Mouse (Mus musculus): ENCODE results near the gene Prpsap1. TPM values are rescaled to one million over a fixed set of nuclear protein-coding genes. Genes with fewer than 3 reads are reported as not detected.
"Not testable (repeated sequence)": the region's sequence is repeated elsewhere in the genome, so short reads cannot be mapped to it uniquely, and the experiment has no call there.

Prpsap1 gene
- polyA plus RNA-seq, 1 experiment from 2014 or later: 138 TPM

GRCm38 (mm10) chr11:116470249-116470648, 23.8 kb downstream of the Prpsap1 start:
- DNase-seq (ENCODE audit: low spot score) (no peak), ATAC-seq (no peak)
- Histone ChIP-seq H3K4me3 (ENCODE audit: low read depth, low read length) (no peak overlapping the region), H3K9me3 (replicated peaks; ENCODE audit: control insufficient read depth, low read length) (no peaks in the 10 kb centered on the region), H3K4me2 (ENCODE audit: low read length) (no peak overlapping the region), H3K27me3 (replicated peaks; ENCODE audit: control insufficient read depth, insufficient read depth, low read length) (no peaks in the 10 kb centered on the region), H3K36me3 (ENCODE audit: control insufficient read depth, insufficient read depth, low read length) (peaks cover 55% of the 10 kb centered on the region), H3K27ac (ENCODE audit: low read depth, low read length) (no peak overlapping the region), H3K9ac (ENCODE audit: low read length) (no peak overlapping the region), H3K4me1 (ENCODE audit: control insufficient read depth, insufficient read depth, low read length) (no peaks in the 10 kb centered on the region)
- 67% methylated on average over 3 of the region's 3 CpGs for WGBS

- H3K36me3 ChIP-seq (ENCODE audit: control insufficient read depth, insufficient read depth, low read length): peaks cover 39% of the 10 kb centered on the region
- not testable (repeated sequence) for H3K4me3 ChIP-seq (ENCODE audit: low read depth, low read length); H3K9me3 ChIP-seq (replicated peaks; ENCODE audit: control insufficient read depth, low read length); H3K27ac ChIP-seq (ENCODE audit: low read depth, low read length); H3K9ac ChIP-seq (ENCODE audit: low read length); H3K27me3 ChIP-seq (replicated peaks; ENCODE audit: control insufficient read depth, insufficient read depth, low read length); H3K4me2 ChIP-seq (ENCODE audit: low read length); H3K4me1 ChIP-seq (ENCODE audit: control insufficient read depth, insufficient read depth, low read length); ATAC-seq; DNase-seq (ENCODE audit: low spot score)
- 82% methylated on average over 3 of the region's 3 CpGs for WGBS
Measured at GRCm38 (mm10) chr11:116468338-116468737, 25.7 kb downstream of the Prpsap1 start.

- Histone ChIP-seq H3K4me1 (ENCODE audit: control insufficient read depth, insufficient read depth, low read length) (no peaks in the 10 kb centered on the region), H3K36me3 (ENCODE audit: control insufficient read depth, insufficient read depth, low read length) (peaks cover 17% of the 10 kb centered on the region), H3K9me3 (replicated peaks; ENCODE audit: control insufficient read depth, low read length) (no peaks in the 10 kb centered on the region), H3K27me3 (replicated peaks; ENCODE audit: control insufficient read depth, insufficient read depth, low read length) (no peaks in the 10 kb centered on the region), H3K9ac (ENCODE audit: low read length) (no peak within 1 kb of the TSS), H3K4me2 (ENCODE audit: low read length) (no peak within 1 kb of the TSS), H3K4me3 (ENCODE audit: low read depth, low read length) (no peak within 1 kb of the TSS), H3K27ac (ENCODE audit: low read depth, low read length) (no peak within 1 kb of the TSS)
- 71% methylated on average over 20 of the region's 20 CpGs for WGBS
- ATAC-seq (no peak), DNase-seq (ENCODE audit: low spot score) (no peak)
Measured at GRCm38 (mm10) chr11:116466141-116466540, 27.9 kb downstream of the Prpsap1 start, which contains the start of gene Qrich2. TSS of gene Qrich2 (minus strand) at chr11:116466241.

GRCm38 (mm10) chr11:116463833-116464232, 30.2 kb downstream of the Prpsap1 start:
- ATAC-seq: peak; percentile 62
- H3K27ac ChIP-seq (ENCODE audit: low read depth, low read length): no peak overlapping the region
- H3K4me3 ChIP-seq (ENCODE audit: low read depth, low read length): no peak overlapping the region
- no peak overlapping the region for H3K4me2 ChIP-seq (ENCODE audit: low read length)
- no peaks in the 10 kb centered on the region for H3K27me3 ChIP-seq (replicated peaks; ENCODE audit: control insufficient read depth, insufficient read depth, low read length)
- no peak overlapping the region for H3K9ac ChIP-seq (ENCODE audit: low read length)
- 8% methylated on average over 2 of the region's 2 CpGs for WGBS
- no peaks in the 10 kb centered on the region for H3K4me1 ChIP-seq (ENCODE audit: control insufficient read depth, insufficient read depth, low read length)
- no peaks in the 10 kb centered on the region for H3K36me3 ChIP-seq (ENCODE audit: control insufficient read depth, insufficient read depth, low read length)
- no peaks in the 10 kb centered on the region for H3K9me3 ChIP-seq (replicated peaks; ENCODE audit: control insufficient read depth, low read length)
- DNase-seq (ENCODE audit: low spot score): peak; percentile 83

GRCm38 (mm10) chr11:116463338-116463737, 30.7 kb downstream of the Prpsap1 start:
- DNase-seq (ENCODE audit: low spot score): no peak
- no peak overlapping the region for H3K4me3 ChIP-seq (ENCODE audit: low read depth, low read length)
- H3K27me3 ChIP-seq (replicated peaks; ENCODE audit: control insufficient read depth, insufficient read depth, low read length): no peaks in the 10 kb centered on the region
- no peak for ATAC-seq
- H3K9ac ChIP-seq (ENCODE audit: low read length): no peak overlapping the region
- no peak overlapping the region for H3K4me2 ChIP-seq (ENCODE audit: low read length)
- no peaks in the 10 kb centered on the region for H3K4me1 ChIP-seq (ENCODE audit: control insufficient read depth, insufficient read depth, low read length)
- H3K27ac ChIP-seq (ENCODE audit: low read depth, low read length): no peak overlapping the region
- 69% methylated on average over 5 of the region's 5 CpGs for WGBS
- H3K9me3 ChIP-seq (replicated peaks; ENCODE audit: control insufficient read depth, low read length): no peaks in the 10 kb centered on the region
- H3K36me3 ChIP-seq (ENCODE audit: control insufficient read depth, insufficient read depth, low read length): no peaks in the 10 kb centered on the region

GRCm38 (mm10) chr11:116459786-116460185, 34.2 kb downstream of the Prpsap1 start:
- Histone ChIP-seq H3K36me3 (ENCODE audit: control insufficient read depth, insufficient read depth, low read length) (no peaks in the 10 kb centered on the region), H3K4me3 (ENCODE audit: low read depth, low read length) (no peak overlapping the region), H3K9me3 (replicated peaks; ENCODE audit: control insufficient read depth, low read length) (no peaks in the 10 kb centered on the region), H3K27ac (ENCODE audit: low read depth, low read length) (no peak overlapping the region), H3K27me3 (replicated peaks; ENCODE audit: control insufficient read depth, insufficient read depth, low read length) (no peaks in the 10 kb centered on the region), H3K4me1 (ENCODE audit: control insufficient read depth, insufficient read depth, low read length) (no peaks in the 10 kb centered on the region), H3K4me2 (ENCODE audit: low read length) (no peak overlapping the region), H3K9ac (ENCODE audit: low read length) (no peak overlapping the region)
- ATAC-seq (no peak), DNase-seq (ENCODE audit: low spot score) (no peak)
- 53% methylated on average over 4 of the region's 4 CpGs for WGBS

GRCm38 (mm10) chr11:116456234-116456633, 37.8 kb downstream of the Prpsap1 start:
- H3K27ac ChIP-seq (ENCODE audit: low read depth, low read length): no peak overlapping the region
- H3K27me3 ChIP-seq (replicated peaks; ENCODE audit: control insufficient read depth, insufficient read depth, low read length): no peaks in the 10 kb centered on the region
- DNase-seq (ENCODE audit: low spot score): no peak
- H3K4me2 ChIP-seq (ENCODE audit: low read length): no peak overlapping the region
- WGBS: 83% methylated on average over 8 of the region's 8 CpGs
- H3K4me1 ChIP-seq (ENCODE audit: control insufficient read depth, insufficient read depth, low read length): no peaks in the 10 kb centered on the region
- H3K9me3 ChIP-seq (replicated peaks; ENCODE audit: control insufficient read depth, low read length): no peaks in the 10 kb centered on the region
- H3K9ac ChIP-seq (ENCODE audit: low read length): no peak overlapping the region
- H3K4me3 ChIP-seq (ENCODE audit: low read depth, low read length): no peak overlapping the region
- ATAC-seq: no peak
- H3K36me3 ChIP-seq (ENCODE audit: control insufficient read depth, insufficient read depth, low read length): no peaks in the 10 kb centered on the region

GRCm38 (mm10) chr11:116453889-116454288, 40.1 kb downstream of the Prpsap1 start:
- Histone ChIP-seq H3K27ac (ENCODE audit: low read depth, low read length) (no peak overlapping the region), H3K9ac (ENCODE audit: low read length) (no peak overlapping the region), H3K36me3 (ENCODE audit: control insufficient read depth, insufficient read depth, low read length) (no peaks in the 10 kb centered on the region), H3K9me3 (replicated peaks; ENCODE audit: control insufficient read depth, low read length) (no peaks in the 10 kb centered on the region), H3K4me3 (ENCODE audit: low read depth, low read length) (no peak overlapping the region), H3K27me3 (replicated peaks; ENCODE audit: control insufficient read depth, insufficient read depth, low read length) (no peaks in the 10 kb centered on the region), H3K4me1 (ENCODE audit: control insufficient read depth, insufficient read depth, low read length) (no peaks in the 10 kb centered on the region), H3K4me2 (ENCODE audit: low read length) (no peak overlapping the region)
- WGBS: 91% methylated on average over 10 of the region's 10 CpGs
- ATAC-seq (no peak), DNase-seq (ENCODE audit: low spot score) (no peak)

- WGBS: 99% methylated on average over 3 of the region's 3 CpGs
- H3K9me3 ChIP-seq (replicated peaks; ENCODE audit: control insufficient read depth, low read length): no peaks in the 10 kb centered on the region
- H3K36me3 ChIP-seq (ENCODE audit: control insufficient read depth, insufficient read depth, low read length): no peaks in the 10 kb centered on the region
- no peak for ATAC-seq
- no peak for DNase-seq (ENCODE audit: low spot score)
- H3K4me1 ChIP-seq (ENCODE audit: control insufficient read depth, insufficient read depth, low read length): no peaks in the 10 kb centered on the region
- peaks cover 10% of the 10 kb centered on the region for H3K27me3 ChIP-seq (replicated peaks; ENCODE audit: control insufficient read depth, insufficient read depth, low read length)
- no peak overlapping the region for H3K9ac ChIP-seq (ENCODE audit: low read length)
- H3K4me2 ChIP-seq (ENCODE audit: low read length): no peak overlapping the region
- H3K27ac ChIP-seq (ENCODE audit: low read depth, low read length): no peak overlapping the region
- no peak overlapping the region for H3K4me3 ChIP-seq (ENCODE audit: low read depth, low read length)
Measured at GRCm38 (mm10) chr11:116449341-116449740, 44.7 kb downstream of the Prpsap1 start.

Data from forebrain, embryonic 14.5 days (tissue).